Mouse (Mus musculus): ENCODE results near the gene Sp1. TPM values are rescaled to one million over a fixed set of nuclear protein-coding genes. Genes with fewer than 3 reads are reported as not detected.
A peak's percentile ranks its signal among the peaks of the same experiment; 100 is the strongest.

Gene Sp1
- polyA plus RNA-seq, 1 experiment from 2014 or later = 7.0 TPM

DNA sequence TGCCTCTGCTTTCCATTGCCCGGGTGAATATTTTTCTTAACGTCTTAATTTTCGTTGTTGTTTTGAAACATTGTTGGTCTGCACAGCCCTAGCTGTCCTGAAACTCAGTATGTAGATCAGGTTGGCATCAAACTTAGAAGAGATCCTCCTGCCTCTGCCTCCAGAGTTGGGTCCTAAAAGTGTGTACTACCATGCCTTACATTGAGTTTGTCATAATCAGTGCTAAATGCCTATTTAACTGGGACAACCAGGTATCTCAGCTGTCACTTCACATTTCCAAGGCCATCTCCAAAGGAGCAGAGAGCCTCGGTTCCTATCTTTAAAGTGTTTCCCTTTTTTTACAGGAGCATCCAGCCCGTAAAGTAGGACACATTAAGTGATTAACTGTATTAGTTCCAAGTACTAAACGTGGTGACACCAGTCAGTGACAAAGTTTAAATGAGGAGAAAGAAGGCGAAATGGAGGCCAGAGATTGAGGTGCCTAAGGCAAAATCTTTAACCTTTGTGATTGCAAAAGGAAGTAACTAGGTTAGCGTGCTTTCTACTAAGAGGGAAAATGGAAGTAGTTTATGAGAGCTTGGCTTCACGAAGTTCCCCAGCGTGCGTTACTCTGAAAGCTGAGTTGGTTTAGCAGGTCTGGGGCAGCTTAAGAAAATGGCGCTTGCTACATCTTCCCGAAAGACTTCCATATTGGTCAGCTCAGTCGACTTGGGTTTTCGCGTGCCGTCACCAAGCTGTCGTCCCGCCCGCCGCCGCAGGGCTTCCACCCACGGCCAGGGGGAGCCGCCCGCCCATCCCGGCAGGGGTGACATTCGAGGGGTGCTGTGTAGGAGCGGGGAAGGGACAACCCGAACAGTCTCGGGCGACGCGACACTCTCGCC lies 1.1 kb upstream of the Sp1 start:
- Histone ChIP-seq H3K36me3 (ENCODE audit: control insufficient read depth, insufficient read depth, low read length) (peaks cover 23% of the 10 kb centered on the region), H3K27me3 (replicated peaks; ENCODE audit: control insufficient read depth, insufficient read depth, low read length) (no peaks in the 10 kb centered on the region), H3K4me2 (ENCODE audit: low read length) (peak overlapping the region; percentile 54), H3K4me3 (ENCODE audit: low read depth, low read length) (peak overlapping the region; percentile 49), H3K4me1 (ENCODE audit: control insufficient read depth, insufficient read depth, low read length) (peaks cover 19% of the 10 kb centered on the region), H3K9me3 (replicated peaks; ENCODE audit: control insufficient read depth, low read length) (no peaks in the 10 kb centered on the region), H3K27ac (ENCODE audit: low read depth, low read length) (peak overlapping the region; percentile 99), H3K9ac (ENCODE audit: low read length) (peak overlapping the region; percentile 76)
- WGBS = 16% methylated on average over 34 of the region's 34 CpGs
- no peak for DNase-seq (ENCODE audit: low spot score)
- no peak for ATAC-seq

DNA sequence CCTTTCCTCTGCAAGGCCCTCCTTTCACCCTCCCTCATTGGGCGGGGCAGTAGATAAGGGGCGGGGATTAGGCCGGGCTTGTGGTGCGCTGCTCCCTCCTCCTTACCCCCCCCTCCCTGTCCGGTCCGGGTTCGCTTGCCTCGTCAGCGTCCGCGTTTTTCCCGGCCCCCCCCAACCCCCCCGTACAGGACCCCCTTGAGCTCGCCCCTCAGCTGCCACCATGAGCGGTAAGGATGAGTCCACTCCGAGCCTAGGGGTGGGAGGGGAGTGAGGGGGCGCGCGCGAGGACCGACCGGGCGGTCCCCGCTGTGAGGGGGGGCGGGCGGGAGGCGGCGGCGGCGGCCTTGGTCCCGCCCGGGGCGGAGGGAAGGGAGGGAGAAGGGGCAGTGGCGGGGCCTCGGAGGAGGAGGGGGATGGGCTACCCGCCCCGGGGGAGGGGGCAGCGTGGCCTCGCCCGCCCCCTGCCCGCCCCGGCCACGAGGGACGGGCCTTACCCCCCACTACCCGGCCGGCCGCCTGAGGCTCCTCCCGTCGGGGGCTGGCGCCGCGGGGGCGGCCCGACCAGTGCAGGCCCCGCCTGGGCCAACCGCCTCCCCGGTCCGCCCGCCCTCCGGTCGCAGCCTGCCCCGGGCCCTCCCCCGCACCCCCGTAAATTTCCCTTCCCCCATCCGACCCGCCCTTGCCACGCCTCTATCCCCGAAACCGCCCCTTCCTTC lies 411 bp downstream of the Sp1 start:
- H3K27me3 ChIP-seq (replicated peaks; ENCODE audit: control insufficient read depth, insufficient read depth, low read length) = no peaks in the 10 kb centered on the region
- DNase-seq (ENCODE audit: low spot score) (peak; percentile 56), ATAC-seq (no peak)
- H3K4me1 ChIP-seq (ENCODE audit: control insufficient read depth, insufficient read depth, low read length) = peaks cover 28% of the 10 kb centered on the region
- H3K27ac ChIP-seq (ENCODE audit: low read depth, low read length) = peak overlapping the region; percentile 93
- WGBS = 1% methylated on average over 28 of the region's 69 CpGs
- peak overlapping the region; percentile 56 for H3K4me2 ChIP-seq (ENCODE audit: low read length)
- H3K9me3 ChIP-seq (replicated peaks; ENCODE audit: control insufficient read depth, low read length) = no peaks in the 10 kb centered on the region
- peak overlapping the region; percentile 80 for H3K4me3 ChIP-seq (ENCODE audit: low read depth, low read length)
- peaks cover 36% of the 10 kb centered on the region for H3K36me3 ChIP-seq (ENCODE audit: control insufficient read depth, insufficient read depth, low read length)
- H3K9ac ChIP-seq (ENCODE audit: low read length) = peak overlapping the region; percentile 87

DNA sequence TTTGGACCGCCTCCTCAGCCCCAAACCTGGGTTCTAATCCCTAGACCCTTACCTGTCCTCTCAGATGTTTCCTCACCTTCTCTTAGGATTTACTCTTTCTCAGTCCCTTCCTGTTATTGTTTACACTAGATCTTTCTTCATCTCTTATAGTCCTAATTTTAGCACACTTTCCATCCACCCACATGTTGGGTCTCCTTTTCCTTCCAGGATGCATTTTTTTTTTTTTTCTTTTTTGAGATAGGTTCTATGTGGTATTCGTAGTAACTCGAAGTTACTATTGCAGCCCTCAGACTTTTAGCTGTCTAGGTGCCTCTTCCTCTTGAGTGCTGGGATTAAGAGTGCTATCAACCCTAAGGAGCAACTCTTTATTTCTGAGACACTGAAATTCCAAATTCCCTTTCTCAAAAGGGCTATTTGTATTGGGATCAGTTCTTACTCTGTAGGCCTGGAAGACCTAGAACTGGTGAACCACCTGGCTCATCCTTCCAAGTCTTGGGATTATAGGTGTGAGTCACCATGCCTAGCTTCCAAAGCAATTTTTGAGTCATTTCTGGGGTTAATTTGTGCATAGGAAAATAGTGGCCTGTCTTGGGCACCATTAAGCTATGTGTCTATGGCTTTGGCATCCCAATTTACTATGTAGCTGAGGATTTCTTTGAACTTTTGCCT lies 1.1 kb downstream of the Sp1 start:
- no peaks in the 10 kb centered on the region for H3K27me3 ChIP-seq (replicated peaks; ENCODE audit: control insufficient read depth, insufficient read depth, low read length)
- H3K36me3 ChIP-seq (ENCODE audit: control insufficient read depth, insufficient read depth, low read length) = peaks cover 43% of the 10 kb centered on the region
- H3K4me2 ChIP-seq (ENCODE audit: low read length) = peak overlapping the region; percentile 56
- peak overlapping the region; percentile 80 for H3K4me3 ChIP-seq (ENCODE audit: low read depth, low read length)
- peak overlapping the region; percentile 87 for H3K9ac ChIP-seq (ENCODE audit: low read length)
- DNase-seq (ENCODE audit: low spot score) (no peak), ATAC-seq (no peak)
- 30% methylated on average over 3 of the region's 3 CpGs for WGBS
- peak overlapping the region; percentile 93 for H3K27ac ChIP-seq (ENCODE audit: low read depth, low read length)
- no peaks in the 10 kb centered on the region for H3K9me3 ChIP-seq (replicated peaks; ENCODE audit: control insufficient read depth, low read length)
- peaks cover 31% of the 10 kb centered on the region for H3K4me1 ChIP-seq (ENCODE audit: control insufficient read depth, insufficient read depth, low read length)

DNA sequence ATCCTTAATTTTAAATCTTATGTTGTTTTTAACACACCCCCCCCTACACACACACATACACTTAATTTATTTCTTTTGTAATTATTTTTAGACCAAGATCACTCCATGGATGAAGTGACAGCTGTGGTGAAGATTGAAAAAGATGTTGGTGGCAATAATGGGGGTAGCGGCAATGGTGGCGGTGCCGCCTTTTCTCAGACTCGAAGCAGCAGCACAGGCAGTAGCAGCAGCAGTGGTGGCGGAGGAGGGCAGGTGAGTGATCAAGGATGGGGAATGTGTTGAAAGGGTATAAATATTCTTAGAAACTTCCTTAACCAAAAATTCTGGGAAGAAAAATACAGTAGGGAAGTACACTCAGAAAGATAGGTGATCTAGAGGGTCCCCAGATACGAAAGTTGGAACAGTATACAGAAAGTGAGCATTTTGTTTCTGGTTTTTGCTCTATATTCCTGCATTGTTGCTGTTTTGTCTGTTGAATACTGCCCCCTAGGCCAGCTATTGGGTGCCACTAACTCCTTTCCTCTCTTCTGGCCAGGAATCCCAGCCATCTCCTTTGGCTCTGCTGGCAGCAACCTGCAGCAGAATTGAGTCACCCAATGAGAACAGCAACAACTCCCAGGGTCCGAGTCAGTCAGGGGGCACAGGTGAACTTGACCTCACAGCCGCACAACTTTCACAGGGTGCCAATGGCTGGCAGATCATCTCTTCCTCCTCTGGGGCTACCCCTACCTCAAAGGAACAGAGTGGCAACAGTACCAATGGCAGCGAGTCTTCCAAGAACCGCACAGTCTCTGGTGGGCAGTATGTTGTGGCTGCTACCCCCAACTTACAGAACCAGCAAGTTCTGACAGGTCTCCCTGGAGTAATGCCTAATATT lies 2.0 kb downstream of the Sp1 start:
- no peak for ATAC-seq
- WGBS = 93% methylated on average over 10 of the region's 10 CpGs
- Histone ChIP-seq H3K27me3 (replicated peaks; ENCODE audit: control insufficient read depth, insufficient read depth, low read length) (no peaks in the 10 kb centered on the region), H3K9me3 (replicated peaks; ENCODE audit: control insufficient read depth, low read length) (no peaks in the 10 kb centered on the region), H3K4me2 (ENCODE audit: low read length) (no peak overlapping the region; the same call in 1 of the 2 replicates), H3K4me1 (ENCODE audit: control insufficient read depth, insufficient read depth, low read length) (peaks cover 31% of the 10 kb centered on the region), H3K36me3 (ENCODE audit: control insufficient read depth, insufficient read depth, low read length) (peaks cover 51% of the 10 kb centered on the region), H3K9ac (ENCODE audit: low read length) (no peak overlapping the region), H3K4me3 (ENCODE audit: low read depth, low read length) (no peak overlapping the region), H3K27ac (ENCODE audit: low read depth, low read length) (no peak overlapping the region)
- no peak for DNase-seq (ENCODE audit: low spot score)

DNA sequence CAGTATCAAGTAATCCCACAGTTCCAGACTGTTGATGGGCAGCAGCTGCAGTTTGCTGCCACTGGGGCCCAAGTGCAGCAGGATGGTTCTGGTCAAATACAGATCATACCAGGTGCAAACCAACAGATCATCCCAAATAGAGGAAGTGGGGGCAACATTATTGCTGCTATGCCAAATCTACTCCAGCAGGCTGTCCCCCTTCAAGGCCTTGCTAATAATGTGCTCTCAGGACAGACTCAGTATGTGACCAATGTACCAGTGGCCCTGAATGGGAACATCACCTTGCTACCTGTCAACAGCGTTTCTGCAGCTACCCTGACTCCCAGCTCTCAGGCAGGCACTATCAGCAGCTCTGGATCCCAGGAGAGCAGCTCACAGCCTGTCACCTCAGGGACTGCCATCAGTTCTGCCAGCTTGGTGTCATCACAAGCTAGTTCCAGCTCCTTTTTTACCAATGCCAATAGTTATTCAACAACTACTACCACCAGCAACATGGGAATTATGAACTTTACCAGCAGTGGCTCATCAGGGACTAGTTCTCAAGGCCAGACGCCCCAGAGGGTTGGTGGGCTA lies 2.7 kb downstream of the Sp1 start:
- WGBS = 85% methylated on average over 2 of the region's 2 CpGs
- no peak overlapping the region for H3K27ac ChIP-seq (ENCODE audit: low read depth, low read length)

DNA sequence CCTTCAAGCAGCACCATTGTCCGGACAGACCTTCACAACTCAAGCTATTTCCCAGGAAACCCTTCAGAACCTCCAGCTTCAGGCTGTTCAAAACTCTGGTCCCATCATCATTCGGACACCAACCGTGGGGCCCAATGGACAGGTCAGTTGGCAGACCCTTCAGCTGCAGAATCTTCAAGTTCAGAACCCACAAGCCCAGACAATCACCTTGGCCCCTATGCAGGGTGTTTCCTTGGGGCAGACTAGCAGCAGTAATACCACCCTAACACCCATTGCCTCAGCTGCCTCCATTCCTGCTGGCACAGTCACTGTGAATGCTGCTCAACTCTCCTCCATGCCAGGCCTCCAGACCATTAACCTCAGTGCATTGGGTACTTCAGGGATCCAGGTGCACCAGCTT lies 3.3 kb downstream of the Sp1 start:
- peaks cover 58% of the 10 kb centered on the region for H3K36me3 ChIP-seq (ENCODE audit: control insufficient read depth, insufficient read depth, low read length)
- no peaks in the 10 kb centered on the region for H3K27me3 ChIP-seq (replicated peaks; ENCODE audit: control insufficient read depth, insufficient read depth, low read length)
- H3K4me3 ChIP-seq (ENCODE audit: low read depth, low read length) = no peak overlapping the region
- ATAC-seq = no peak
- H3K9ac ChIP-seq (ENCODE audit: low read length) = 0 out of 2 replicates have a peak overlapping the region, but pooled peaks have one; percentile 13
- H3K4me2 ChIP-seq (ENCODE audit: low read length) = peak overlapping the region; percentile 21; the same call in 1 of the 2 replicates
- DNase-seq (ENCODE audit: low spot score) = no peak
- peaks cover 31% of the 10 kb centered on the region for H3K4me1 ChIP-seq (ENCODE audit: control insufficient read depth, insufficient read depth, low read length)
- 93% methylated on average over 3 of the region's 3 CpGs for WGBS
- no peak overlapping the region for H3K27ac ChIP-seq (ENCODE audit: low read depth, low read length)
- no peaks in the 10 kb centered on the region for H3K9me3 ChIP-seq (replicated peaks; ENCODE audit: control insufficient read depth, low read length)

More for the DNA sequence above, 2.7 kb downstream of the Sp1 start:
- Histone ChIP-seq H3K4me3 (ENCODE audit: low read depth, low read length) (no peak overlapping the region), H3K4me2 (ENCODE audit: low read length) (no peak overlapping the region), H3K9ac (ENCODE audit: low read length) (no peak overlapping the region), H3K4me1 (ENCODE audit: control insufficient read depth, insufficient read depth, low read length) (peaks cover 31% of the 10 kb centered on the region), H3K9me3 (replicated peaks; ENCODE audit: control insufficient read depth, low read length) (no peaks in the 10 kb centered on the region), H3K36me3 (ENCODE audit: control insufficient read depth, insufficient read depth, low read length) (peaks cover 58% of the 10 kb centered on the region), H3K27me3 (replicated peaks; ENCODE audit: control insufficient read depth, insufficient read depth, low read length) (no peaks in the 10 kb centered on the region)
- no peak for DNase-seq (ENCODE audit: low spot score)
- ATAC-seq = no peak

DNA sequence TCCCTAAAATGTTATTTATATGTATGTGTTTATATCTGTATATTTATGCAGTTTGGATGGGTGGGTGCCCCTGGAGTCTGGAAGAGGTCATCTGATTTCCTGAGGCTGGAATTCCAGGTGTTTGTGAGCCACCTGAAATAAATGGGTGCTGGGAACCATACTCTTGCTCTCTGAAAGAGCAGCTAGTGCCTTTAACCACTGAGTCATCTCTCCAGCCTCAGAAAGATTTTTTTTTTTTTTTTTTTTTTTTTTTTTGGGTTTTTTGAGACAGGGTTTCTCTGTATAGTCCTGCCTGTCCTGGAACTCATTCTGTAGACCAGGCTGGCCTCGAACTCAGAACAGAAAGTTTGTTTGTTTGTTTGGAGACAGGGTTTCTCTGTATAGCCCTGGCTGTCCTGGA lies 5.1 kb downstream of the Sp1 start:
- ATAC-seq (no peak), DNase-seq (ENCODE audit: low spot score) (no peak)
- Histone ChIP-seq H3K36me3 (ENCODE audit: control insufficient read depth, insufficient read depth, low read length) (peaks cover 58% of the 10 kb centered on the region), H3K9ac (ENCODE audit: low read length) (no peak overlapping the region), H3K4me2 (ENCODE audit: low read length) (peak overlapping the region; percentile 33), H3K9me3 (replicated peaks; ENCODE audit: control insufficient read depth, low read length) (no peaks in the 10 kb centered on the region), H3K4me3 (ENCODE audit: low read depth, low read length) (no peak overlapping the region), H3K27ac (ENCODE audit: low read depth, low read length) (no peak overlapping the region), H3K4me1 (ENCODE audit: control insufficient read depth, insufficient read depth, low read length) (peaks cover 31% of the 10 kb centered on the region), H3K27me3 (replicated peaks; ENCODE audit: control insufficient read depth, insufficient read depth, low read length) (no peaks in the 10 kb centered on the region)
- WGBS = 100% methylated on average over 1 of the region's 1 CpGs

DNA sequence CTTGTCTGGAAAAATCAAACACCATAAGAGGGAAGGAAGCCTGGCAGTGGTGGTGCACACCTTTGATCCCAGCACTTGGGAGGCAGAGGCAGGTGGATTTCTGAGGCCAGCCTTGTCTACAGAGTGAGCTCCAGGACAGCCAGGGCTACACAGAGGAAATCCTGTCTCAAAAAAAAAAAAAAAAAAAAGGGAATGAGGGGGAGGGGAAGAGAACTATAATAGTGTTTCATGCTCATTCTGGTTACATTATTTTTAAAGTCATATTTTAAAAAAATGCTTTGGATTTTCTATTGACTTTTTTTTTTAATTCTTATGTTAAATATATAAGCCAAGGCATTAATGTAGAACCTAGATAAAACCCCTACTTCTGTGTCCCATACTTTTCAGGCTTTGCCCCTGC lies 7.7 kb downstream of the Sp1 start:
- Histone ChIP-seq H3K9ac (ENCODE audit: low read length) (no peak overlapping the region), H3K4me3 (ENCODE audit: low read depth, low read length) (no peak overlapping the region), H3K4me2 (ENCODE audit: low read length) (no peak overlapping the region), H3K27me3 (replicated peaks; ENCODE audit: control insufficient read depth, insufficient read depth, low read length) (no peaks in the 10 kb centered on the region), H3K36me3 (ENCODE audit: control insufficient read depth, insufficient read depth, low read length) (peaks cover 52% of the 10 kb centered on the region), H3K9me3 (replicated peaks; ENCODE audit: control insufficient read depth, low read length) (no peaks in the 10 kb centered on the region), H3K27ac (ENCODE audit: low read depth, low read length) (no peak overlapping the region), H3K4me1 (ENCODE audit: control insufficient read depth, insufficient read depth, low read length) (peaks cover 23% of the 10 kb centered on the region)
- ATAC-seq (no peak), DNase-seq (ENCODE audit: low spot score) (no peak)
